Mouse (Mus musculus) heart, embryonic 13.5 days (tissue): ENCODE measurements at regions not wholly inside any gene's neighbourhood (a gene's known extent, or its start where the extent isn't known, plus 50 kb on each side); places are given as distances from the start of the nearest gene placed in this dataset.

Experiments
- ATAC-seq: fragments of 200-750 bp; cut with Nextera tagmentation; 2 replicates; pipeline ENCODE4 v1.8.0; 2017; ENCODE audit warnings: moderate TSS enrichment; ENCODE audit not compliant: insufficient number of reproducible peaks, low FRiP score, low TSS enrichment; ENCODE audit errors: extremely low read depth
- H3K27ac ChIP-seq: fragments of 300-500 bp; sonication (generic); replicated peaks from 2 replicates; pipeline ENCODE4 v1.5.1; 2015; ENCODE audit warnings: moderate library complexity, mild to moderate bottlenecking, inconsistent platforms
- H3K27me3 ChIP-seq: fragments of 300-500 bp; sonication (generic); replicated peaks from 2 replicates; pipeline ENCODE4 v1.6.1; 2015; ENCODE audit warnings: mild to moderate bottlenecking, inconsistent platforms
- H3K36me3 ChIP-seq: fragments of 300-500 bp; sonication (generic); 2 replicates; pipeline ENCODE4 v1.6.1; 2015; ENCODE audit warnings: mild to moderate bottlenecking, inconsistent platforms
- H3K4me1 ChIP-seq: fragments of 300-500 bp; sonication (generic); 2 replicates; pipeline ENCODE4 v1.6.1; 2015; ENCODE audit warnings: inconsistent platforms
- H3K4me2 ChIP-seq: fragments of 300-500 bp; sonication (generic); 2 replicates; pipeline ENCODE4 v1.6.1; 2015; ENCODE audit warnings: inconsistent platforms, mild to moderate bottlenecking, moderate library complexity
- H3K4me3 ChIP-seq: fragments of 300-500 bp; sonication (generic); 2 replicates; pipeline ENCODE4 v1.5.1; 2015; ENCODE audit warnings: moderate library complexity, mild to moderate bottlenecking, inconsistent platforms
- H3K9ac ChIP-seq: fragments of 300-500 bp; sonication (generic); 2 replicates; pipeline ENCODE4 v1.6.1; 2015; ENCODE audit warnings: inconsistent platforms, mild to moderate bottlenecking, moderate library complexity
- H3K9me3 ChIP-seq: fragments of 300-500 bp; sonication (generic); 2 replicates; pipeline ENCODE4 v1.6.1; 2016; ENCODE audit warnings: inconsistent platforms
- WGBS: fragments of 180-500 bp; shearing (Covaris S2); methylation state at CpG from one replicate; pipeline ENCODE4 v1.1.7; 2015; ENCODE audit warnings: mixed read lengths; 5-methylcytosine and 5-hydroxymethylcytosine counted together

- no peak overlapping the region for H3K27ac ChIP-seq
- H3K9me3 ChIP-seq, result no peaks in the 10 kb centered on the region
- H3K27me3 ChIP-seq, result no peaks in the 10 kb centered on the region
- no peak overlapping the region for H3K9ac ChIP-seq
- no peak overlapping the region for H3K4me2 ChIP-seq
- WGBS, result 66% methylated on average over 8 of the region's 8 CpGs
- no peak overlapping the region for H3K4me3 ChIP-seq
- ATAC-seq, result no peak
- H3K36me3 ChIP-seq, result no peaks in the 10 kb centered on the region
- no peaks in the 10 kb centered on the region for H3K4me1 ChIP-seq
Measured at GRCm38 (mm10) chr16:95141510-95142394, 115.6 kb upstream of the Kcnj15 start.

- no peak overlapping the region for H3K9ac ChIP-seq
- H3K27me3 ChIP-seq, result no peaks in the 10 kb centered on the region
- WGBS, result 45% methylated on average over 8 of the region's 8 CpGs
- no peaks in the 10 kb centered on the region for H3K4me1 ChIP-seq
- H3K9me3 ChIP-seq, result no peaks in the 10 kb centered on the region
- H3K4me3 ChIP-seq, result no peak overlapping the region
- H3K27ac ChIP-seq, result no peak overlapping the region
- no peak overlapping the region for H3K4me2 ChIP-seq
- no peaks in the 10 kb centered on the region for H3K36me3 ChIP-seq
- no peak for ATAC-seq
Measured at GRCm38 (mm10) chr16:95150499-95150898, 106.9 kb upstream of the Kcnj15 start.

GRCm38 (mm10) chr16:95151499-95151898 is 105.9 kb upstream of the Kcnj15 start:
- 77% methylated on average over 3 of the region's 3 CpGs for WGBS
- H3K27ac ChIP-seq, result no peak overlapping the region
- no peak overlapping the region for H3K9ac ChIP-seq
- H3K4me2 ChIP-seq, result no peak overlapping the region
- no peak overlapping the region for H3K4me3 ChIP-seq
- H3K4me1 ChIP-seq, result no peaks in the 10 kb centered on the region
- H3K9me3 ChIP-seq, result no peaks in the 10 kb centered on the region
- H3K36me3 ChIP-seq, result no peaks in the 10 kb centered on the region
- no peaks in the 10 kb centered on the region for H3K27me3 ChIP-seq
- no peak for ATAC-seq

- no peaks in the 10 kb centered on the region for H3K36me3 ChIP-seq
Measured at GRCm38 (mm10) chr16:95151914-95152313, 105.4 kb upstream of the Kcnj15 start.

GRCm38 (mm10) chr16:95152742-95153383 is 104.5 kb upstream of the Kcnj15 start:
- 53% methylated on average over 13 of the region's 13 CpGs for WGBS
- Histone ChIP-seq H3K9ac (no peak overlapping the region), H3K9me3 (no peaks in the 10 kb centered on the region)

More at GRCm38 (mm10) chr16:95151914-95152313, 105.4 kb upstream of the Kcnj15 start:
- Histone ChIP-seq H3K27me3 (no peaks in the 10 kb centered on the region), H3K4me3 (no peak overlapping the region), H3K9ac (no peak overlapping the region), H3K4me2 (no peak overlapping the region), H3K4me1 (no peaks in the 10 kb centered on the region), H3K9me3 (no peaks in the 10 kb centered on the region), H3K27ac (no peak overlapping the region)
- ATAC-seq, result no peak
- WGBS, result 79% methylated on average over 6 of the region's 6 CpGs

GRCm38 (mm10) chr16:95168349-95168748 is 89.0 kb upstream of the Kcnj15 start:
- ATAC-seq, result no peak
- Histone ChIP-seq H3K9ac (no peak overlapping the region), H3K9me3 (no peaks in the 10 kb centered on the region), H3K36me3 (no peaks in the 10 kb centered on the region), H3K4me2 (no peak overlapping the region), H3K4me1 (no peaks in the 10 kb centered on the region), H3K27ac (no peak overlapping the region), H3K27me3 (no peaks in the 10 kb centered on the region), H3K4me3 (no peak overlapping the region)
- WGBS, result 54% methylated on average over 7 of the region's 7 CpGs

More at GRCm38 (mm10) chr16:95152742-95153383, 104.5 kb upstream of the Kcnj15 start:
- ATAC-seq, result no peak
- H3K27ac ChIP-seq, result no peak overlapping the region
- no peaks in the 10 kb centered on the region for H3K4me1 ChIP-seq
- H3K4me2 ChIP-seq, result no peak overlapping the region
- H3K27me3 ChIP-seq, result no peaks in the 10 kb centered on the region
- H3K36me3 ChIP-seq, result no peaks in the 10 kb centered on the region
- H3K4me3 ChIP-seq, result no peak overlapping the region

GRCm38 (mm10) chr16:95169346-95169745 is 88.0 kb upstream of the Kcnj15 start:
- Histone ChIP-seq H3K4me2 (no peak overlapping the region), H3K9me3 (no peaks in the 10 kb centered on the region), H3K27ac (no peak overlapping the region), H3K27me3 (no peaks in the 10 kb centered on the region), H3K36me3 (no peaks in the 10 kb centered on the region), H3K4me1 (no peaks in the 10 kb centered on the region), H3K9ac (no peak overlapping the region), H3K4me3 (no peak overlapping the region)
- no peak for ATAC-seq
- WGBS, result 89% methylated on average over 1 of the region's 1 CpGs

- H3K27me3 ChIP-seq, result no peaks in the 10 kb centered on the region
- H3K9me3 ChIP-seq, result no peaks in the 10 kb centered on the region
- H3K4me2 ChIP-seq, result no peak overlapping the region
- H3K4me1 ChIP-seq, result no peaks in the 10 kb centered on the region
- no peaks in the 10 kb centered on the region for H3K36me3 ChIP-seq
- H3K27ac ChIP-seq, result no peak overlapping the region
- WGBS, result 73% methylated on average over 5 of the region's 5 CpGs
- H3K9ac ChIP-seq, result no peak overlapping the region
- ATAC-seq, result no peak
- no peak overlapping the region for H3K4me3 ChIP-seq
Measured at GRCm38 (mm10) chr16:95180562-95180961, 76.8 kb upstream of the Kcnj15 start.

- H3K9me3 ChIP-seq, result no peaks in the 10 kb centered on the region
- H3K4me1 ChIP-seq, result no peaks in the 10 kb centered on the region
- no peak overlapping the region for H3K27ac ChIP-seq
- ATAC-seq, result no peak
- no peaks in the 10 kb centered on the region for H3K36me3 ChIP-seq
- H3K9ac ChIP-seq, result no peak overlapping the region
- no peak overlapping the region for H3K4me2 ChIP-seq
- WGBS, result 83% methylated on average over 9 of the region's 9 CpGs
- H3K27me3 ChIP-seq, result no peaks in the 10 kb centered on the region
- no peak overlapping the region for H3K4me3 ChIP-seq
Measured at GRCm38 (mm10) chr16:95185341-95185740, 72.0 kb upstream of the Kcnj15 start.

GRCm38 (mm10) chr16:95189114-95189513 is 68.2 kb upstream of the Kcnj15 start:
- Histone ChIP-seq H3K36me3 (no peaks in the 10 kb centered on the region), H3K4me2 (no peak overlapping the region), H3K9me3 (no peaks in the 10 kb centered on the region), H3K9ac (no peak overlapping the region), H3K27me3 (no peaks in the 10 kb centered on the region), H3K27ac (no peak overlapping the region), H3K4me3 (no peak overlapping the region), H3K4me1 (no peaks in the 10 kb centered on the region)
- 79% methylated on average over 8 of the region's 8 CpGs for WGBS
- no peak for ATAC-seq

- Histone ChIP-seq H3K36me3 (no peaks in the 10 kb centered on the region), H3K4me3 (no peak overlapping the region), H3K9me3 (no peaks in the 10 kb centered on the region), H3K9ac (no peak overlapping the region), H3K27ac (no peak overlapping the region), H3K4me1 (0 out of 2 replicates have a peak, but pooled peaks cover 3% of the 10 kb centered on the region), H3K27me3 (0 out of 2 replicates have a peak, but pooled peaks cover 3% of the 10 kb centered on the region), H3K4me2 (no peak overlapping the region)
- ATAC-seq, result no peak
- 54% methylated on average over 4 of the region's 4 CpGs for WGBS
Measured at GRCm38 (mm10) chr16:95194151-95194550, 63.2 kb upstream of the Kcnj15 start.
